In the genomic region with DNA sequence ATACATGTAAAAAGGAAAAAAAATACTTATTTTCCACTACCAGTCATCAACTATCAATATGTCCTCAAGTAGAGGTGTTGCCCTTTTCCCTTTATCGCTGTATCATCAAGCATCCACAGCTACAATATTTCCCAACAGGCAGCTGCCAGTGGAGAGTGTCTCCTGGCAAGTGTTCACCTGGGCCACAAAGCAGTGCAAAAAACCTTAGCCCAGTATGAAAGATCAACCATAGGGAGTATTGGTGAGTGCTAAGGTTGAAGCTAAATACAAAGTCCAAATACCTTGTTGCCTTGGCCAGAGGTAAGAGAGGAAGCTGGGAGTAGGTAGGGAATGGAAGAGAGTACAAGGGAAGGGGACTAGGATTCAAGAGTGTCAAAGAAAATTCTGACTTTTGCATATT, we compare ENCODE assay signal across 28 mouse cellular contexts. TPM values are rescaled to one million over a fixed set of nuclear protein-coding genes. Genes with fewer than 3 reads are reported as not detected.
DNase-seq lines count a peak whose midpoint lies in the region; ATAC-seq and TF ChIP-seq lines count a peak whose summit lies in the region.
"Had no signal": no experiment of that assay in that cellular context is flagged by ENCODE, and none has a peak within 500 bp of the region (broad histone marks: within the 10 kb centered on the region; RNA-seq: fewer than 3 reads in every experiment).

No protein-coding gene starts in this region.

- no peak for ATAC-seq in kidney, embryonic 15.5 days (replicated peaks; ENCODE audit: low FRiP score)
- no peak for ATAC-seq in kidney, embryonic 14.5 days (ENCODE audit: low FRiP score, low TSS enrichment)
- ATAC-seq: forebrain, embryonic 13.5 days; forebrain, embryonic 16.5 days; Patski had no signal

- DNase-seq in kidney, adult 2 months = peak; percentile 69
- DNase-seq in kidney, postnatal 14 days = peak; percentile 5
- peak; percentile 25 to 35 for DNase-seq in kidney, postnatal 36 days
- DNase-seq in lung, postnatal 25 days (ENCODE audit: low spot score) = no peak
- DNase-seq: adrenal gland, postnatal 10 days; adrenal gland, postnatal 36 days; B cell, adult 2 months; cerebellum, adult 18-20 months; cerebellum, adult 9-10 months; gastrocnemius, postnatal 10 days; gastrocnemius, postnatal 36 days; heart, adult 2 months; heart, postnatal 14 days; heart, postnatal 4 days had no signal

- no peaks in the 10 kb centered on the region for H3K9me3 ChIP-seq in kidney, embryonic 15.5 days (replicated peaks)
- no peaks in the 10 kb centered on the region for H3K9me3 ChIP-seq in kidney, embryonic 14.5 days (ENCODE audit: control insufficient read depth, low read length)
- H3K9me3 ChIP-seq: forebrain, embryonic 10.5 days; forebrain, embryonic 13.5 days; G1E; heart, embryonic 10.5 days; heart, embryonic 13.5 days had no signal

- no peak overlapping the region for H3K9ac ChIP-seq in kidney, embryonic 15.5 days
- no peak overlapping the region for H3K9ac ChIP-seq in kidney, embryonic 14.5 days (ENCODE audit: low read depth, low read length)
- H3K9ac ChIP-seq: forebrain, embryonic 13.5 days; heart, embryonic 13.5 days; hindbrain, embryonic 14.5 days had no signal

- no peak for TF ChIP-seq CTCF in kidney, adult 2 months (conservative IDR thresholded peaks at IDR 0.05; ENCODE audit: insufficient read depth, insufficient read length, low read depth, low read length)

- no peaks in the 10 kb centered on the region for H3K36me3 ChIP-seq in kidney, adult 2 months (ENCODE audit: control insufficient read depth, insufficient read depth, low read length)
- H3K36me3 ChIP-seq in kidney, embryonic 15.5 days = no peaks in the 10 kb centered on the region
- no peaks in the 10 kb centered on the region for H3K36me3 ChIP-seq in kidney, embryonic 14.5 days (ENCODE audit: control insufficient read depth, insufficient read depth, low read length)
- H3K36me3 ChIP-seq: forebrain, embryonic 10.5 days; G1E; heart, embryonic 10.5 days; heart, embryonic 13.5 days had no signal

- no peak overlapping the region for H3K4me3 ChIP-seq in kidney, adult 2 months (ENCODE audit: insufficient read depth, low read depth, low read length)
- no peak overlapping the region for H3K4me3 ChIP-seq in kidney, embryonic 15.5 days (replicated peaks)
- no peak overlapping the region for H3K4me3 ChIP-seq in kidney, embryonic 14.5 days (ENCODE audit: low read length)
- H3K4me3 ChIP-seq: forebrain, embryonic 10.5 days; forebrain, embryonic 13.5 days; heart, adult 2 months; heart, embryonic 10.5 days; heart, embryonic 13.5 days had no signal

- H3K27ac ChIP-seq in kidney, adult 2 months (ENCODE audit: insufficient read depth, low read depth, low read length) = no peak overlapping the region
- no peak overlapping the region for H3K27ac ChIP-seq in kidney, embryonic 15.5 days
- no peak overlapping the region for H3K27ac ChIP-seq in kidney, embryonic 14.5 days (ENCODE audit: low read depth, low read length)
- H3K27ac ChIP-seq: forebrain, embryonic 10.5 days; forebrain, embryonic 13.5 days; heart, adult 2 months; heart, embryonic 10.5 days; heart, embryonic 13.5 days; hindbrain, embryonic 14.5 days had no signal

- H3K27me3 ChIP-seq in kidney, adult 2 months (replicated peaks; ENCODE audit: control insufficient read depth, insufficient read depth, low read length) = no peaks in the 10 kb centered on the region
- H3K27me3 ChIP-seq in kidney, embryonic 15.5 days = no peaks in the 10 kb centered on the region
- no peaks in the 10 kb centered on the region for H3K27me3 ChIP-seq in kidney, embryonic 14.5 days (ENCODE audit: control insufficient read depth, insufficient read depth, low read length)
- H3K27me3 ChIP-seq: CH12.LX; forebrain, embryonic 13.5 days; heart, embryonic 13.5 days; Patski had no signal

- no peak for TF ChIP-seq POLR2A in kidney, adult 2 months (IDR thresholded peaks at IDR 0.05; ENCODE audit: low read depth, low read length)

- no peak overlapping the region for H3K4me2 ChIP-seq in kidney, embryonic 15.5 days
- no peak overlapping the region for H3K4me2 ChIP-seq in kidney, embryonic 14.5 days (replicated peaks; ENCODE audit: low read depth, low read length)
- H3K4me2 ChIP-seq: forebrain, embryonic 13.5 days; heart, embryonic 13.5 days; hindbrain, embryonic 14.5 days had no signal

- WGBS in kidney, adult 2 months = 65% methylated on average over 1 of the region's 1 CpGs
- 95% methylated on average over 1 of the region's 1 CpGs for WGBS in kidney, embryonic 15.5 days
- 97% methylated on average over 1 of the region's 1 CpGs for WGBS in kidney, embryonic 14.5 days

- peaks cover 3% of the 10 kb centered on the region; the same call in 1 of the 2 replicates for H3K4me1 ChIP-seq in kidney, adult 2 months (ENCODE audit: control insufficient read depth, insufficient read depth, low read length)
- H3K4me1 ChIP-seq in kidney, embryonic 15.5 days = no peaks in the 10 kb centered on the region
- no peaks in the 10 kb centered on the region for H3K4me1 ChIP-seq in kidney, embryonic 14.5 days (ENCODE audit: control insufficient read depth, insufficient read depth, low read length)
- H3K4me1 ChIP-seq: forebrain, embryonic 10.5 days; forebrain, embryonic 13.5 days; heart, embryonic 10.5 days; heart, embryonic 13.5 days had no signal

RNA-seq across cellular contexts. Expression of a gene that starts 34.0 kb away (rescaled TPM):
- polyA plus RNA-seq in kidney, adult 2 months (2012; rRNA removed) = not detected in 2 replicates
- polyA plus RNA-seq in kidney, embryonic 15.5 days (2015; fragmentation: Nextera tagmentation; extraction: Ambion mirVana) = not detected in 2 replicates
- not detected in 2 replicates for polyA plus RNA-seq in kidney, embryonic 14.5 days (2014; fragmentation: Nextera tagmentation; extraction: Ambion mirVana)
- polyA plus RNA-seq: embryonic facial prominence, embryonic 11.5 days; forebrain, embryonic 10.5 days; forebrain, embryonic 13.5 days; forebrain, embryonic 16.5 days; G1E; heart, embryonic 13.5 days; heart, embryonic 16.5 days; hindbrain, embryonic 11.5 days; hindbrain, embryonic 14.5 days; Patski had no signal
